Mouse (Mus musculus): Measurements from ENCODE around the gene Coq2. TPM values are rescaled to one million over a fixed set of nuclear protein-coding genes. Genes with fewer than 3 reads are reported as not detected.

Gene Coq2
- total and polyA plus RNA-seq, 3 experiments = 35.4 to 56.1 TPM; not detected in 1

DNA sequence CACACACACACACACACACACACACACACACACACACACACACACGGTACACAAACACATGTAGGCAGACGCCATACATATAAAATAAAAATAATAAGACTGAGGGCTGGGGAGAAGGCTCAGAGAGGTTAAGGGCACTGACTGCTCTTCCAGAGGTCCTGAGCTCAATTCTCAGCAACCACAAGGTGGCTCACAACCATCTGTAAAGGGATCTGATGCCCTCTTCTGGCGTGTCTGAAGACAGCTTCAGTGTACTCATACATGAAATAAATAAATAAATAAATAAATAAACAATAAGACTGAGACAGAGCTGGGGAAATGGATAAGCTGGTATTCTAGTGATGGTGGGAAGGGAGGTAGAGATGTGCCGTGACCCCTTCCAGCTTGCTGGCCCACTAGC, 10.7 kb upstream of the Coq2 start:
- H3K27me3 ChIP-seq (ENCODE audit: control insufficient read depth in 1 of 2, insufficient read depth in 2 of 2, low read length in 2 of 2) = no peaks in the 10 kb centered on the region; a peak in 1 of 4 replicates
- no peak for DNase-seq (ENCODE audit: low read depth, low spot score)
- no peaks in the 10 kb centered on the region for H3K4me1 ChIP-seq (ENCODE audit: control insufficient read depth in 1 of 2, insufficient read depth in 2 of 2, low read length in 2 of 2)
- H3K4me3 ChIP-seq (ENCODE audit: control insufficient read depth in 1 of 2, insufficient read depth in 1 of 2, low read depth in 2 of 2, low read length in 2 of 2) = no peak overlapping the region
- no peaks in the 10 kb centered on the region for H3K79me2 ChIP-seq (ENCODE audit: control insufficient read depth, insufficient read depth, low read length, poor library complexity)
- no peaks in the 10 kb centered on the region for H3K36me3 ChIP-seq (ENCODE audit: control insufficient read depth in 1 of 2, insufficient read depth in 2 of 2, low read length in 2 of 2)
- no peaks in the 10 kb centered on the region for H3K9me3 ChIP-seq (replicated peaks; ENCODE audit: insufficient read depth, low read length)
- TF ChIP-seq SMC3 (IDR thresholded peaks at IDR 0.05; ENCODE audit: low read depth, low read length) (peak; percentile 16; the same call in 1 of the 2 replicates), CTCF (IDR thresholded peaks at IDR 0.05 in 2 of 3, conservative IDR thresholded peaks at IDR 0.05 in 1 of 3; ENCODE audit: control insufficient read depth in 1 of 3, insufficient read depth in 1 of 3, low read depth in 2 of 3, low read length in 3 of 3, poor library complexity in 1 of 3, severe bottlenecking in 1 of 3) (peak in 2 of 3 experiments; percentile 29 to 60; a peak in 3 of 6 replicates), ZKSCAN1 (IDR thresholded peaks at IDR 0.05; ENCODE audit: low read depth, low read length) (no peak)
- H3K27ac ChIP-seq (ENCODE audit: control insufficient read depth, low read depth, low read length) = no peak overlapping the region
- no peak overlapping the region for H3K9ac ChIP-seq (ENCODE audit: control insufficient read depth, low read depth, low read length, poor library complexity, severe bottlenecking)

DNA sequence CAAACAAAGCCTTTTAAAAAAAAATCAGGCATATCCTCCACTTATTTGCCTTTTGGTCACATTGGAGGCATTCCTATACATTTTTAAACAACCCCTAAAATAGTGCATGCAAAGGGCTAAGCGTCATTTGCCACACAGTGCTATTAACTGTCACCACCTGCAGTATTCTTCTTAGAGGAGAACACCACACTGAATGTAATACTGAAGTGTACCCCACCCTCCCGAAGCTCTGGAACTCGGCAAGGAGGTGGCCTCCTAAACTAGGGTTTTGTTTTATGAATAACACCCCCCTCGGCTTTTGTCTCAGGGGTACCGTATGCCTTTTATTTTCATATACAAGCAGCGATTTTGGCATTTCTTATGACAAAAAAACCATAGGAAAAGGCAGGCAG, 5.6 kb upstream of the Coq2 start:
- H3K27ac ChIP-seq (ENCODE audit: control insufficient read depth, low read depth, low read length) = no peak overlapping the region
- no peak overlapping the region for H3K4me3 ChIP-seq (ENCODE audit: control insufficient read depth in 1 of 2, insufficient read depth in 1 of 2, low read depth in 2 of 2, low read length in 2 of 2)
- H3K36me3 ChIP-seq (ENCODE audit: control insufficient read depth in 1 of 2, insufficient read depth in 2 of 2, low read length in 2 of 2) = peaks cover 0 to under 1% of the 10 kb centered on the region in 2 experiments; a peak in 1 of 4 replicates
- DNase-seq (ENCODE audit: low read depth, low spot score) = no peak
- no peaks in the 10 kb centered on the region for H3K79me2 ChIP-seq (ENCODE audit: control insufficient read depth, insufficient read depth, low read length, poor library complexity)
- H3K9ac ChIP-seq (ENCODE audit: control insufficient read depth, low read depth, low read length, poor library complexity, severe bottlenecking) = no peak overlapping the region
- no peaks in the 10 kb centered on the region for H3K27me3 ChIP-seq (ENCODE audit: control insufficient read depth in 1 of 2, insufficient read depth in 2 of 2, low read length in 2 of 2)
- H3K9me3 ChIP-seq (replicated peaks; ENCODE audit: insufficient read depth, low read length) = no peaks in the 10 kb centered on the region
- H3K4me1 ChIP-seq (ENCODE audit: control insufficient read depth in 1 of 2, insufficient read depth in 2 of 2, low read length in 2 of 2) = no peaks in the 10 kb centered on the region
- no peak for TF ChIP-seq GABPA (IDR thresholded peaks at IDR 0.05; ENCODE audit: low read depth, low read length)
- no peak for TF ChIP-seq HCFC1 (IDR thresholded peaks at IDR 0.05; ENCODE audit: low read depth, low read length)
- no peak for TF ChIP-seq ETS1 (IDR thresholded peaks at IDR 0.05; ENCODE audit: low read depth, low read length)
- no peak for TF ChIP-seq TAL1 (IDR thresholded peaks at IDR 0.05; ENCODE audit: low read length)
- TF ChIP-seq ZC3H11A (IDR thresholded peaks at IDR 0.05; ENCODE audit: low read depth, low read length) = no peak
- TF ChIP-seq SMC3 (IDR thresholded peaks at IDR 0.05; ENCODE audit: low read depth, low read length) = no peak
- TF ChIP-seq ZMIZ1 (IDR thresholded peaks at IDR 0.05; ENCODE audit: low read depth, low read length) = no peak
- TF ChIP-seq USF1 (IDR thresholded peaks at IDR 0.05; ENCODE audit: low read depth, low read length) = no peak

DNA sequence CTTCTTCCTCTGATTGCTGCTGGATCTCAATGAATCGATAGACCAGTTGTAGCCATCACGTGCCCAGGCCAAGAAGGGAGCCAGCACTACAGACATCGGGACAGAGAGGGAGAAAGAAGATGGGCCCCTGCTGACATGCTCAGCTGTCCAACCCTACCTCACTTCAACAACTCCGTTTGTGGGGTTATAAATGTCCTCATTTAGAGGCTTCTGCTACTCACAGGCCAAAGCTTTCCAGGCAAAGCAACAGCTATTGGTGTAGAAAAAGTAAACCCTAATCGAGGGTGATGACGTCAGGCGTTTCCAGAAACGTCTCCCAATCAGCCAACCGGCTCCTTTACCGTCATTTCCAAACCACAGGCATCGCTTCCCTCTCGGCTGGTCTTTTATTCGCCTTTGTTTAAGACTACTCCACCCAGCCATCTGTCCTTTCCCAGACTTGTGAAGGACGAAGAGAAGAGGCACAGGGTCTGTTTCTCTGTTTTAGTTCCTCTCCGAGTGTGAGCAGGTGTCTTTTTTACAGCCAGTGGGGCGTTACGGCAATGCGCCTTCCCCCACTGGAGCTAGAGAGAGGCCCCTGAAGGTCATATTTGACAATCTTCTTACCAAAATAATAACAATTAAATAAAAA, 5.1 kb upstream of the Coq2 start:
- peaks cover 0 to 2% of the 10 kb centered on the region in 2 experiments; a peak in 1 of 4 replicates for H3K36me3 ChIP-seq (ENCODE audit: control insufficient read depth in 1 of 2, insufficient read depth in 2 of 2, low read length in 2 of 2)
- no peaks in the 10 kb centered on the region for H3K79me2 ChIP-seq (ENCODE audit: control insufficient read depth, insufficient read depth, low read length, poor library complexity)
- no peaks in the 10 kb centered on the region for H3K4me1 ChIP-seq (ENCODE audit: control insufficient read depth in 1 of 2, insufficient read depth in 2 of 2, low read length in 2 of 2)
- TF ChIP-seq MAFK (IDR thresholded peaks at IDR 0.05; ENCODE audit: borderline replicate concordance, low read depth, low read length) = no peak
- DNase-seq (ENCODE audit: low read depth, low spot score) = no peak
- H3K4me3 ChIP-seq (ENCODE audit: control insufficient read depth in 1 of 2, insufficient read depth in 1 of 2, low read depth in 2 of 2, low read length in 2 of 2) = no peak overlapping the region
- H3K9me3 ChIP-seq (replicated peaks; ENCODE audit: insufficient read depth, low read length) = no peaks in the 10 kb centered on the region
- no peak overlapping the region for H3K9ac ChIP-seq (ENCODE audit: control insufficient read depth, low read depth, low read length, poor library complexity, severe bottlenecking)
- no peak overlapping the region for H3K27ac ChIP-seq (ENCODE audit: control insufficient read depth, low read depth, low read length)
- H3K27me3 ChIP-seq (ENCODE audit: control insufficient read depth in 1 of 2, insufficient read depth in 2 of 2, low read length in 2 of 2) = no peaks in the 10 kb centered on the region
